Mouse (Mus musculus): ENCODE measurements around the gene Olfr619.

GRCm38 (mm10) chr7:103555779-103556178 is 44.6 kb upstream of the Olfr619 start, which contains the start of gene Olfr615:
- TF ChIP-seq POLR2A (IDR thresholded peaks at IDR 0.05; ENCODE audit: insufficient read depth, low read length): no peak
- no peak for TF ChIP-seq EP300 (IDR thresholded peaks at IDR 0.05; ENCODE audit: insufficient read depth, low read depth, low read length)
- no peak for TF ChIP-seq CTCF (IDR thresholded peaks at IDR 0.05; ENCODE audit: low read depth, low read length)
